Mouse (Mus musculus) CH12.LX (cell line): Measurements from ENCODE around the gene Gm17324. TPM values are rescaled to one million over a fixed set of nuclear protein-coding genes. Genes with fewer than 3 reads are reported as not detected.
A peak's percentile ranks its signal among the peaks of the same experiment; 100 is the strongest.

Source experiments
- DNase-seq: peaks from one replicate; pipeline ENCODE4 v3.0.0-alpha.2; 2013; ENCODE audit errors: extremely low read depth
- H3K27ac ChIP-seq: 2 replicates; pipeline ENCODE4 v1.5.1; 2012; ENCODE audit warnings: low read depth, mild to moderate bottlenecking, control low read depth, moderate library complexity; ENCODE audit not compliant: insufficient read depth
- H3K27me3 ChIP-seq: replicated peaks from 2 replicates; pipeline ENCODE3; 2012; ENCODE audit warnings: inconsistent platforms
- H3K36me3 ChIP-seq, 2 experiments: replicated peaks in 1 of 2; 2 replicates each; pipeline versions ENCODE3 to v1.6.1; 2012; ENCODE audit warnings: inconsistent platforms in 1 of 2, low read length in 1 of 2, mild to moderate bottlenecking in 1 of 2, mixed read lengths in 1 of 2, moderate library complexity in 1 of 2; ENCODE audit not compliant: control insufficient read depth in 1 of 2, insufficient read depth in 1 of 2
- H3K4me1 ChIP-seq, 2 experiments: 2 replicates each; pipeline ENCODE4 v1.6.1; 2012; ENCODE audit warnings: inconsistent platforms in 1 of 2, moderate library complexity in 1 of 2; ENCODE audit not compliant: insufficient read depth in 2 of 2, control insufficient read depth in 1 of 2
- H3K4me2 ChIP-seq: 2 replicates; pipeline ENCODE4 v1.6.1; 2012; ENCODE audit warnings: low read depth, mild to moderate bottlenecking, control low read depth; ENCODE audit not compliant: poor library complexity, insufficient read depth, severe bottlenecking
- H3K4me3 ChIP-seq, 3 experiments: fragments of 150-350 bp in 1 of 3; sonication (generic) in 1 of 3; replicated peaks in 1 of 3; 2 replicates each; pipeline versions ENCODE3 to v1.5.1; 2011 to 2012; ENCODE audit warnings: low read depth in 2 of 3, low read length in 2 of 3, mild to moderate bottlenecking in 2 of 3, moderate library complexity in 2 of 3, control low read depth in 1 of 3, improper control_type of control experiment in 1 of 3, inconsistent platforms in 1 of 3, mixed read lengths in 1 of 3; ENCODE audit not compliant: poor library complexity in 1 of 3
- H3K79me2 ChIP-seq: replicated peaks from 2 replicates; pipeline ENCODE4 v1.6.1; 2012; ENCODE audit warnings: mild to moderate bottlenecking, moderate library complexity; ENCODE audit not compliant: control insufficient read depth, poor library complexity, insufficient read depth, severe bottlenecking; ENCODE audit errors: extremely low read depth
- H3K9ac ChIP-seq: 2 replicates; pipeline ENCODE4 v1.6.1; 2012; ENCODE audit warnings: low read depth, mild to moderate bottlenecking, control low read depth, moderate library complexity; ENCODE audit not compliant: insufficient read depth
- H3K9me3 ChIP-seq: replicated peaks from 2 replicates; pipeline ENCODE3; 2012; ENCODE audit warnings: low read length, inconsistent platforms, mixed read lengths
- BHLHE40 ChIP-seq: IDR thresholded peaks from 2 replicates; pipeline ENCODE4 v1.6.1; 2011; ENCODE audit warnings: mild to moderate bottlenecking, low read depth, low read length, improper control_type of control experiment
- CTCF ChIP-seq, 2 experiments: IDR thresholded peaks in 1 of 2; conservative IDR thresholded peaks in 1 of 2; 2 replicates each; pipeline ENCODE4 v1.5.1; 2011 to 2012; ENCODE audit warnings: low read depth in 2 of 2, low read length in 2 of 2, improper control_type of control experiment in 1 of 2, inconsistent platforms in 1 of 2, mild to moderate bottlenecking in 1 of 2, moderate library complexity in 1 of 2
- E2F4 ChIP-seq: IDR thresholded peaks from 2 replicates; pipeline ENCODE4 v1.6.1; 2011; ENCODE audit warnings: low read depth, low read length, improper control_type of control experiment; ENCODE audit not compliant: insufficient replicate concordance
- EP300 ChIP-seq: IDR thresholded peaks from 2 replicates; pipeline ENCODE4 v1.6.1; 2011; ENCODE audit warnings: low read length, improper control_type of control experiment
- IRF4 ChIP-seq: IDR thresholded peaks from 2 replicates; pipeline ENCODE4 v1.6.1; 2014; ENCODE audit warnings: low read depth, mild to moderate bottlenecking, inconsistent platforms, low read length, improper control_type of control experiment
- JUN ChIP-seq: IDR thresholded peaks from 2 replicates; pipeline ENCODE4 v1.6.1; 2011; ENCODE audit warnings: low read depth, mild to moderate bottlenecking, low read length, improper control_type of control experiment, moderate library complexity; ENCODE audit not compliant: insufficient read depth
- KAT2A ChIP-seq: IDR thresholded peaks from 2 replicates; pipeline ENCODE4 v1.6.1; 2012; ENCODE audit warnings: low read length, improper control_type of control experiment, inconsistent platforms; ENCODE audit not compliant: insufficient replicate concordance
- MAFK ChIP-seq: IDR thresholded peaks from 2 replicates; pipeline ENCODE4 v1.6.1; 2011; ENCODE audit warnings: low read length, improper control_type of control experiment; ENCODE audit not compliant: insufficient replicate concordance
- MAZ ChIP-seq: IDR thresholded peaks from 2 replicates; pipeline ENCODE4 v1.6.1; 2012; ENCODE audit warnings: low read depth, mild to moderate bottlenecking, inconsistent platforms, low read length, improper control_type of control experiment, moderate library complexity
- MEF2A ChIP-seq: IDR thresholded peaks from 2 replicates; pipeline ENCODE4 v1.6.1; 2014; ENCODE audit warnings: low read depth, mild to moderate bottlenecking, inconsistent platforms, low read length, improper control_type of control experiment, borderline replicate concordance
- MXI1 ChIP-seq: IDR thresholded peaks from 2 replicates; pipeline ENCODE4 v1.6.1; 2011; ENCODE audit warnings: mild to moderate bottlenecking, low read depth, low read length, improper control_type of control experiment
- MYC ChIP-seq: IDR thresholded peaks from 2 replicates; pipeline ENCODE4 v1.6.1; 2011; ENCODE audit warnings: low read depth, mild to moderate bottlenecking, improper control_type of control experiment, low read length
- NELFE ChIP-seq: IDR thresholded peaks from 2 replicates; pipeline ENCODE4 v1.6.1; 2011; ENCODE audit warnings: low read depth, low read length, improper control_type of control experiment
- NRF1 ChIP-seq: IDR thresholded peaks from 2 replicates; pipeline ENCODE4 v1.6.1; 2014; ENCODE audit warnings: low read depth, mild to moderate bottlenecking, inconsistent platforms, low read length, improper control_type of control experiment, moderate library complexity
- POLR2A ChIP-seq: IDR thresholded peaks from 2 replicates; pipeline ENCODE4 v1.6.1; 2011; ENCODE audit warnings: low read depth, mild to moderate bottlenecking, improper control_type of control experiment, low read length
- RAD21 ChIP-seq: IDR thresholded peaks from 2 replicates; pipeline ENCODE4 v1.6.1; 2011; ENCODE audit warnings: low read depth, mild to moderate bottlenecking, low read length, improper control_type of control experiment, moderate library complexity
- RCOR1 ChIP-seq: conservative IDR thresholded peaks from 2 replicates; pipeline ENCODE4 v1.6.1; 2012; ENCODE audit warnings: low read depth, mild to moderate bottlenecking, inconsistent platforms, low read length, improper control_type of control experiment
- SIN3A ChIP-seq: IDR thresholded peaks from 2 replicates; pipeline ENCODE4 v1.6.1; 2012; ENCODE audit warnings: low read length, improper control_type of control experiment, inconsistent platforms
- SMC3 ChIP-seq: IDR thresholded peaks from 2 replicates; pipeline ENCODE4 v1.6.1; 2011; ENCODE audit warnings: low read depth, low read length, improper control_type of control experiment
- TCF12 ChIP-seq: IDR thresholded peaks from 2 replicates; pipeline ENCODE4 v1.6.1; 2014; ENCODE audit warnings: low read depth, mild to moderate bottlenecking, inconsistent platforms, low read length, improper control_type of control experiment
- UBTF ChIP-seq: IDR thresholded peaks from 2 replicates; pipeline ENCODE4 v1.6.1; 2012; ENCODE audit warnings: low read depth, mild to moderate bottlenecking, inconsistent platforms, low read length, improper control_type of control experiment, moderate library complexity
- ZC3H11A ChIP-seq: IDR thresholded peaks from 2 replicates; pipeline ENCODE4 v1.6.1; 2012; ENCODE audit warnings: low read depth, mild to moderate bottlenecking, inconsistent platforms, low read length, improper control_type of control experiment
- ZKSCAN1 ChIP-seq: IDR thresholded peaks from 2 replicates; pipeline ENCODE4 v1.6.1; 2012; ENCODE audit warnings: low read depth, inconsistent platforms, low read length, improper control_type of control experiment, borderline replicate concordance
- ZNF384 ChIP-seq: IDR thresholded peaks from 2 replicates; pipeline ENCODE4 v1.6.1; 2012; ENCODE audit warnings: low read depth, low read length, improper control_type of control experiment, inconsistent platforms
- dilution Hi-C: fragments of 300-500 bp; cut with MboI; formaldehyde crosslinking; loops from 2 replicates; pipeline ENCODE4 v1.14.3; 2020; ENCODE audit warnings: low sequenced_read_pairs; ENCODE audit not compliant: extremely low pct_unique_long_range_greater_than_20kb, extremely low pct_ligation_motif_present
- in situ Hi-C: fragments of 300-500 bp; cut with MboI; formaldehyde crosslinking; loops from 3 replicates; pipeline ENCODE4 v1.14.3; 2019; ENCODE audit warnings: low sequenced_read_pairs, low pct_ligation_motif_present, low pct_unique_long_range_greater_than_20kb, mixed read lengths
- polyA plus RNA-seq: library from polyadenylated mRNA; unstranded; fragments of >175 nt; gene quantifications from 2 replicates; pipeline ENCODE4 v1.2.1, GENCODE M21; 2012; ENCODE audit warnings: low read depth; ENCODE audit not compliant: insufficient read length
- total RNA-seq, 2 experiments: library from RNA; depleted of rRNA; stranded (reverse); fragments of 300-350 nt in 1 of 2; fragments of >200 nt in 1 of 2; gene quantifications; 2 replicates each; pipeline ENCODE4 v1.2.3; 2012 to 2014

Gene Gm17324
- total and polyA plus RNA-seq, 3 experiments: 0.55 TPM; not detected in 2

GRCm38 (mm10) chr9:78442237-78442578, 6.4 kb downstream of the Gm17324 start:
- peaks cover 0 to 8% of the 10 kb centered on the region in 2 experiments; a peak in 1 of 4 replicates for H3K4me1 ChIP-seq
- no peak overlapping the region for H3K27ac ChIP-seq
- peaks cover 27% of the 10 kb centered on the region for H3K9me3 ChIP-seq
- no peaks in the 10 kb centered on the region for H3K79me2 ChIP-seq
- no peak overlapping the region for H3K4me2 ChIP-seq
- no peak for DNase-seq
- H3K4me3 ChIP-seq: no peak overlapping the region
- in situ Hi-C loops (no loop called here), dilution Hi-C loops (no loop called here)
- H3K27me3 ChIP-seq: peaks cover 78% of the 10 kb centered on the region
- TF ChIP-seq NELFE: no peak
- TF ChIP-seq SMC3: no peak
- no peak for TF ChIP-seq ZKSCAN1
- TF ChIP-seq E2F4: no peak
- TF ChIP-seq ZNF384: no peak
- no peak for TF ChIP-seq MAZ
- no peak for TF ChIP-seq UBTF
- TF ChIP-seq EP300: no peak
- no peak for TF ChIP-seq NRF1
- no peak for TF ChIP-seq SIN3A
- no peak for TF ChIP-seq IRF4
- TF ChIP-seq MEF2A: no peak
- TF ChIP-seq POLR2A: no peak
- TF ChIP-seq MXI1: no peak
- TF ChIP-seq MAFK: no peak
- no peak for TF ChIP-seq KAT2A
- no peak for TF ChIP-seq RCOR1
- TF ChIP-seq TCF12: no peak
- TF ChIP-seq ZC3H11A: no peak
- TF ChIP-seq, all 38 proteins: peak for 0
- H3K9ac ChIP-seq: no peak overlapping the region
- H3K36me3 ChIP-seq: no peaks in the 10 kb centered on the region

GRCm38 (mm10) chr9:78439426-78439825, 9.2 kb downstream of the Gm17324 start:
- no peaks in the 10 kb centered on the region for H3K79me2 ChIP-seq
- dilution Hi-C loops: no loop called here

More at GRCm38 (mm10) chr9:78439426-78439825, 9.2 kb downstream of the Gm17324 start:
- TF ChIP-seq RAD21: peak; percentile 41
- TF ChIP-seq MYC: 0 out of 2 replicates have a peak, but pooled peaks have one; percentile 24
- TF ChIP-seq JUN: no peak
- 0 out of 2 replicates have a peak, but pooled peaks have one; percentile 23 for TF ChIP-seq TCF12
- TF ChIP-seq KAT2A: no peak
- peak; percentile 68 for TF ChIP-seq BHLHE40
- peak; percentile 92 for TF ChIP-seq MAFK
- peak; percentile 47; the same call in 1 of the 2 replicates for TF ChIP-seq EP300
- TF ChIP-seq ZC3H11A: no peak
- TF ChIP-seq SMC3: peak; percentile 27
- TF ChIP-seq CTCF (conservative IDR thresholded peaks at IDR 0.05 in 1 of 2, IDR thresholded peaks at IDR 0.05 in 1 of 2; ENCODE audit: low read depth in 2 of 2, low read length in 2 of 2): peak in 1 of 2 experiments; percentile 54; a peak in 2 of 4 replicates
- H3K27me3 ChIP-seq: peaks cover 79% of the 10 kb centered on the region
- no peaks in the 10 kb centered on the region for H3K36me3 ChIP-seq
- no peak overlapping the region for H3K4me3 ChIP-seq
- peak; percentile 48 for DNase-seq
- H3K4me1 ChIP-seq: peaks cover 0 to 14% of the 10 kb centered on the region in 2 experiments; a peak in 2 of 4 replicates
- no peak overlapping the region for H3K9ac ChIP-seq
- peaks cover 14% of the 10 kb centered on the region for H3K9me3 ChIP-seq
- H3K27ac ChIP-seq: no peak overlapping the region
- in situ Hi-C loops: no loop called here
- no peak overlapping the region for H3K4me2 ChIP-seq
